Mouse (Mus musculus) heart, adult 9 months (tissue): ENCODE results near the gene Dnajb4.

Source experiments
- DNase-seq, 2 experiments: peaks; one replicate each; pipeline ENCODE4 v3.0.0; 2022; ENCODE audit warnings: low spot score in 2 of 2

Dnajb4 gene

DNA sequence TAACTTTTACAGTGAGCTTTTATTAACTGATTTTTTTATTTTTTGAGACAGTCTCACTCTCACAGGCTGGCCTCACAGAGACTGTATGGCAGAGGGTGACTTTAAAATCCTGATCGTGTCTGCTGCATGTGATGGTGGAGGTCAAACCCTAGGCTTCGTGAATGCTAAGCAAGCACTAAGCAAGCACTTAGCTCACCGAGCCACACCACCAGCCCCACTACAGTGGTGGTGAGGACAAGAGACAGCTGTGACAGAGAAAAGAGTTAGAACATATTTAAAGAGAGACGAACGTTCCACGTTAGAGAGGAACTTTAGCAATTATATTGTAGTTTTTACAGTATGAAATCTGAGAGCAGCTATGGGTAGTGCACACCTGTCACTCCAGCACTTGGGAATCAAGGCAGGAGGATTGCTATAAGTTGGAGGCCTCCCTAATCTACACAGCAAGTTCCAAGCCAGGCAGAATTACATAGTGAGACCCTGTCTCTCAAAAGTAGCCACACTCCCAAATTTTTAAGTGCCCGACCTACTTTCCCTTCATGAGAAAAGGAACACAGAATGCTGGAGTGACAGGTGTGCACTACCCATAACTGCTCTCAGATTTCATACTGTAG is 37.7 kb downstream of the Dnajb4 start:
- DNase-seq: no peak

DNA sequence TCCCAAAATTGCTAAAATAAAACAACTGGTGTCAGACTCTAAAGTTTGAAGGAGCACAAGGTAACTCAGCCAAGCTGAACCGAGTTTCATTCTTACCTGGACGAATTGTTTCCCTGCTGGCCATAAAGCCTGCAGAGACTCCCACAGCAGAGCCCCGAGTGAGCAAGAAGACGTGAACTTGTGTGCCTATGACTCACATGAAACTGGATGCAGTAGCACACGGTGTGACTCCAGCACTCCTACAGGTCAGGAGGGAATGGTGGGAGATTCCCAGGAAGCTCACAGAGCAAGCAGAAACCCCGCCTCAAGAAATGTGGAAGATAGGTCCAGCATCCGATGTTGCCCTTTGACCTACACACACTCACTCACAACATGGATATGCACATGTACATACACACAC is 38.2 kb downstream of the Dnajb4 start:
- no peak for DNase-seq

DNA sequence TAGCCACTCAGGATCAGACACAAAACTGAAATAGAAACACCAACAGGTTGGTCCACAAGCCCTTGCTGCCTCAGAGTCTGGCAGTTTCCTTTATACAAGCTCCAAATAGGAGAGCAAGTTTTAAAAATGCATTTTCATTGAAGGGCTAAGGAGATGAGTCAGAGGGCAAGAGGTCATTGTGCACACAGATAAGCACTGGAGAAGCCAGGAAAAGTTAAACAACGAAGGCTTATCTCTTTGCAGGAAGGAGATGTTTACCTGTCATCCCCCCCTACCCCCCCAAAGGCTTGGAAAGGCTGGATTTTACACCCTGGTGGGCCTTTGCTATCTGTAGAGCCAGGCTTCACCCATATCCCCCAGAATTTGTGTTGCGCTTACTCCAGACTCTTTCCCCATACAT is 38.9 kb downstream of the Dnajb4 start:
- DNase-seq: no peak

DNA sequence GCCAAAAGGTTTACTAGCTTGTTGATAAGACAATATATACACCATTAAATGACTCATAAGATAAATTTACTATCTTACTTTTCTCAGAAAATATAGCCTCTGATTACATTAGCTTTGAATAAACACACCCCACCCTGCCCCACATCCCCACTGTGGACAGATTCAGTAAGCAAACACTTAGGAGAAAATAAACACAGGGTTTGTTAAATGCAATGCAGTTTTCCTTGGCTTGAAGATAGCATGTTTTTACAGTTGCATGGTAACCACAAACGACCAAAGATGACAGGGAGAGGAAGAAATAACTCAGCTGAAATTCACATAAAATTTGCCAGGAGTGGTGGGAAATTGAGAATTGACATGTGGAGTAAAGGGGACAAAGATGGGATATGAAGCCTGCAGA is 39.7 kb downstream of the Dnajb4 start:
- no peak for DNase-seq

DNA sequence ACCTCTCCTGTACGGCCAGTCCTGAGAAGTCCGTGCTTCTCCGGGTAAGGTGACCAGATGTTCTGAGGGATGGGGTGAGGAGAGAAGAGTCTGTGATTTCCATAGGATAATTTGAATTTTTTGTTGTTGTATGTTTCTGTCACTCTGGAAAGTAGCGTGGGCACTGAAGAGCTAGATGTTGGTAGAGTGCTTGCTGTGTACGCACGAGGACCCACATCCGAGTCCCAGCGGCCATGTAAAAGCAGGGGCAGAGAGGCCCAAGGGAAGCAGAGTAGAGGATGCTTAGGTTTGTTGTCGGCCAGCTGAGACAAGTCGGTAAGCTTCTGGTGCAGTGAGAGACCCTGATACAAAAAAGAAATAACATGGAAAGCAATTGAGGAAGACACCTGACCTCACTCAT is 42.1 kb downstream of the Dnajb4 start:
- DNase-seq: no peak

DNA sequence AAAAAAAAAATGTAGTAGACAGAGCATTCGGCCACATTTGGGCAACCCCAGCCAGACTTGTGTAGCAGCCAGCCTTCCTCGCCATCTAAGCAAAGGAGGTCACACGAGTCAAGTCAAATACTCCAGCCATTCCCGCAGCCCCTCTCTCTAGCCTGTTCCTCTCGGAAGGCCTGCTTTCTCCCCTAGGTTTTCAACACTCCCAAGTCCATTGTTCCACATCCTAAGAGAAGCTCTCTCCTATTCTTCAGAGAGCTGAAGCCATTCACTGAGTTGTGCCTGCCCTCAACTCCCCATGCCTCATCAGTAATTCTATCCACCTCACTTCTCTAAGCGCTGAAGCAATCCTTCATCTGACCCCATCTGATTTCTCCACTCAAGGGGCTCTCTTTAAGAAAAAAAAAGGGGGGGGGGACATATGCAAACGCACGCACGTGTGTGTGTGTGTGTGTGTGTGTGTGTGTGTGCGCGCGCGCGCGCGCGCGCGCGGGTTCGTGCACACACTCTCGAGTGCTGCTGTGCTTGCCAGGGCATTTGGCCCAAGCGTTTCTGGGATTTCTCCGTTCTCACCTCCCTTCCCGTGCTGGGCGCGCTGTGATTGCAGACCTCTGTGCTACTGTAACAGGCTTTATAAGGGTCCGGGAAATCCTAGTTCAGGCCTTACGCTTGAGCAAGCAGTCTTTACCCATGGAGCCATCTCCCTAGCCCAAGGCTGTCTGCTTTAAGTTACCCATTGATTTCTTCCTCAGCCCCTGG is 43.2 kb downstream of the Dnajb4 start:
- no peak for DNase-seq

GRCm38 (mm10) chr3:152166099-152166423 is 44.0 kb downstream of the Dnajb4 start, which contains the start of gene Gipc2:
Gene Gipc2 (minus strand): TSS chr3:152166230.
- no peak for DNase-seq

GRCm38 (mm10) chr3:152165351-152166098 is 44.6 kb downstream of the Dnajb4 start:
- DNase-seq: peak; percentile 60 to 67

GRCm38 (mm10) chr3:152165014-152165350 is 45.1 kb downstream of the Dnajb4 start:
- no peak for DNase-seq

DNA sequence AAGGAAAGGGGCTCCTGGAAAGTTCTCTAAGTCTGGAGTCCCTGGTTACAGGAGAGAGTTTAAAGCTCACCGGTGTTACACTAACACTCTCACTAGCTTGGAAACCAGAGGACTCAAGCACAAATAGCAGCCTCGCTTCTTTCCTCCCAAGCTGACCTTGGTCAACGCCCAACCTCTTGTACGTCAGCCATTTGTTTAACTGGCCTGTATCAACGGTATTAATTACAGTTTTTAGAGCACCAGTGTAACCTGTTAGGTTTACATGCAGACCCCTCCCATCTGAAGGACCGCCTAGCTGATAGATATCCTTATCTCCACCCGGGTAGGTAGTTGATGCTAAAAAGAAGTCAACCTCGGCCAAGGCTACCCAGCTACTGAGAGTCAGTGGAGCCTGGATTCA is 46.8 kb downstream of the Dnajb4 start:
- DNase-seq: no peak

- DNase-seq: no peak
These were observed 49.5 kb downstream of the Dnajb4 start for GRCm38 (mm10) chr3:152160607-152161006.

GRCm38 (mm10) chr3:152159321-152159720 is 50.8 kb downstream of the Dnajb4 start:
- no peak for DNase-seq

- no peak for DNase-seq
These were observed 51.5 kb downstream of the Dnajb4 start for GRCm38 (mm10) chr3:152158344-152159291.

DNA sequence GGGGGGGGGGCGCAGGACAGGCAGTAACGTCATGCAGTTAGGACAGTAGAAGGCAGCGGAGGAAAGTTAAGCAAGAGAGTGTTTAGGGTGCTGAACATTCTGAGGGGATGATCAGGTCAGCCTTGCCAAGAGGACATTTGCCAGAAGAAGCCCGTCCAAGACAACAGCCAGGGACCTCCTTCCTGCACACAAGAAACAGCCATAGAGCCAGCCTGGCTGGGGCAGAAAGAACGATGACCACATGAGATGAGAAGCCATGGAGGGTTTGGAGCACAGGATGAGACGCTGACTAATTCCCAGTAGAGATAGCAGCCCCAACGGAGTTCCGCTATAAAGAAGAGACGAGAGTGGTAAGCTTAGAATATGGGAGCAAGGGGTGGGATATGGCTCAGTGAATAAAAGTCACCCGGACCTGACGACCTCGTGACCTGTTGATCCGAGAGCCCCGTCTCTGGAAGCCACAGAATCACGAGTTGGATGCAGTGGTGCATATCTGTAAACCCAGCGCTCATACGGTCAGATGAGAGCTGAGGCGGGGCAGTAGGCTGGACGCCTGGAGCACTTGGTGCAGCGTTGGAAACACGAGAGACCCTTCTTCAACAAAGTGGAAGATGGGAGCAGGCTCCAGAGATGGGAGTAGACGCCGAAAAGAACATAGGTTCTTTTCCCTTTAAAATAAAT is 53.1 kb downstream of the Dnajb4 start:
- no peak for DNase-seq

GRCm38 (mm10) chr3:152155296-152155948 is 54.7 kb downstream of the Dnajb4 start:
- no peak for DNase-seq

GRCm38 (mm10) chr3:152154095-152154494 is 56.0 kb downstream of the Dnajb4 start:
- DNase-seq: no peak

DNA sequence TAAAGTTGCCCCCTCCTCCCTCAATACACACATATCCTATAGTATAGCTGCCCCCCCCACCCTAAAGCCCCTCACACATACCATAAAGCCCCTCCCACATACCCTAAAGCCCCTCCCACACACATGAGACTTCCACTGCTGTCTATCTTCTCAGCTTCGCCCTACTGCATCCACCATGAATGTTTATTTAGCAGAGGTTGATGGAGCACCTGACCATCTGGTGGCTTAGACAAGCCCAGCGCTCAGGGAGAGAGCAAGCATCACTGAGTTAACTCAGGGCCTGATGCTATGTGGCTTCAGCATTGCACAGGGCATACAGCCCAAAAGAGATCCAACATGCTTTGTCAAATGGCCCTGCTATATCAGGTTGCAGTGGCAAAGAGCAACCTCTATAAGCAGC is 57.0 kb downstream of the Dnajb4 start:
- no peak for DNase-seq

DNA sequence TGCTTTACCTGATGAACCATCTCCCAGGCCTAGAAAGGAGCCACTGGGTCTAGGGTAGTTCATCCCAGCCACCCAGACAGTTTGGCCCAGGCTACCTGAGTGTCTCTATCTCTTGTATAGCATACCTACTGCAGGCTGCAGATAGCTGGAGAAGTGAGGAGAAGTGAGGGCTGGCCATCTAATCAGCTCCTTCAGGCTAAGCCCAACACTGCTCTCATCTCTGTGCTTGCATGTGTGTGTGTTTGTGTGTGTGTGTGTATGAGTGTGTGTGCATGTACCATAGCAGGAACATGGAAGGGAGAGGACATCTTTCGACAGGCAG is 57.7 kb downstream of the Dnajb4 start:
- DNase-seq: no peak

- no peak for DNase-seq
These were observed 58.2 kb downstream of the Dnajb4 start for GRCm38 (mm10) chr3:152151725-152152482.

DNA sequence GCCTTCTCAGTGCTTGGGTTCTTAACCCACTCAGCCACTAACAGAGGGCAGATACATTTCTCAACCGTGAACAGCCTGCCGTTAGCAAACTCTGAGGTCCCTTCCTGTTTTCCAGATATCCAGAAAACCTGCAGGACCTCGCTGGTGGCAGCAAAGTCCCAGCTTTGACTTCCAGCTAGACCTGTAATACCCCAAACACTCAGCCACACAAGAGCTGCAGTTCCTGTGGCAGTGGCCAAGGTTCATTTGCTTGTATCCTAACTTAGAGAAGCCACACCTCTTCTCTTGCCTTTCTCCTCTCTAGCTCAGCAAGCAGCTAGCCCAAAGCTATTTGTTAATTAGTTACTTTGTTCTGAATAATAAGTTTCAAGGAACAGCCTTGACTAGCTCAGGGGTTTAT is 60.2 kb downstream of the Dnajb4 start:
- no peak for DNase-seq
